Mouse (Mus musculus) lung, postnatal 0 days (tissue): ENCODE measurements around the gene Plek2.

Experiments used
- CTCF ChIP-seq: IDR thresholded peaks from 2 replicates; pipeline ENCODE4 v1.5.1; 2016; ENCODE audit warnings: antibody characterized with exemption, mild to moderate bottlenecking
- EP300 ChIP-seq: IDR thresholded peaks from 2 replicates; pipeline ENCODE4 v1.6.1; 2016; ENCODE audit warnings: antibody characterized with exemption, mild to moderate bottlenecking, control low read depth

DNA sequence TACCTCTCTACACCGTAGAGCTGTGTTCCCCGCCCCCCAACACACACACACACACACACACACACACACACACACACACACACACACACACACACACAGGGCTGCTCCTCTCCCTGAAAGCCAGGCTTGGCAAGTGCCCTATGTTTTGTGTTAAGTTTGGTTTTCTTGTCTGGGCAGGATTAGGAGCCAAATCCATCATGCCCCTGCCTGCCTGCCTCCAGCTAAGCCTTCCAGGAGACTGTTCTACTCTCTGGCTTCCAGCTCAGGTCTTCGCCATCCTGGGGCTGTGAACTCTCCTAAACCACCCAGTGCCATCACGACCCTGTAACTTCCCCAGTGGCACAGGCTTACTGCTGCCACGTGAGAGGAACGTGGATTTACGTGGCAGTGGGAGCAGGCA is 2.3 kb downstream of the Plek2 start:
- TF ChIP-seq EP300 (no peak), CTCF (no peak)
